Mouse (Mus musculus): ENCODE results near the gene Prl8a9. TPM values are rescaled to one million over a fixed set of nuclear protein-coding genes. Genes with fewer than 3 reads are reported as not detected.

The Prl8a9 gene
- total RNA-seq (2021), result not detected
- long read RNA-seq, result 0 reads

GRCm38 (mm10) chr13:27564506-27564905 is at the start of gene Prl8a9:
Gene Prl8a9, minus strand, starts transcription at chr13:27564606.
- no peak for DNase-seq (ENCODE audit: low spot score in 2 of 2)

DNA sequence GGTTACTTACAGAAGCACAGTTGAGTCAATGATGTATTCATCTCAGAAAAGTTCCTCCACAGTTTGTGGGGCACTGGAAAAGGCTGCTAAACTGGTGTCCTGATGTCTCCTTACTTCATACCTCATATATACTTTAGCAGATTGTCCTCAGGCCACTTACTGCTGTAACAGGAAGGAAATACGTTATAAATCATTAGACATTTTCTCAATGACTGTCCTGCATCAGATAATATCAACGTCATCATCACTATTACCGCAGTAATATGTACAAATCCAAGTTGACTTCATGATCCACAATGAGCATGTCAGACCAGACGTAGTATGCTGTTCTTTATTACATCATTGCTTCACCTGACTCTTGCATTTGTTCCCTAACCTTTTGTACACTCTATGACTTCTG is 46.1 kb upstream of the Prl8a9 start, which contains the start of gene Prl7b1:
Prl7b1 (minus strand) TSS at position 101 of the 400 bp plus-strand sequence.
- DNase-seq (ENCODE audit: low spot score in 2 of 2), result no peak

- DNase-seq (ENCODE audit: low spot score in 2 of 2), result no peak
These were observed 17.7 kb upstream of the Prl8a9 start, which contains the start of gene Prl8a1 for GRCm38 (mm10) chr13:27582071-27582470. Gene Prl8a1, minus strand, starts transcription at chr13:27582171.

DNA sequence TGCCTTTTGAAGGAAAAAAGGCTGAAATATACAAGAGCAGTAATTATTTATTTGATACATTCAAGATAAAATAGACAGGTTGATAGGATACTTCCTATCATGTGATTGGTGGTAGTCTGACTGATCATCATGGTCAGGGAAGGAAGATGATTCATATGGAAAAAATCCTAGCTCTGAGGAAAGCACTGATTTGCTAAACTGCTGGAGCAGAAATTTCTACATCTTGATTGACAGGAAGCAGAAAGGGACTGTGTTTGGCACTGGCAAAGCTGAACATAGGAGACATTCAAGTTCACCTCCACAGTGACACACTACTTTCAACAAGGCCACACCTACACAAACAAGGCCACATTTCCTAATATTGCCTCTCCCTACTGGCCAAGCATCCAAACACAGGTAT is 11.1 kb downstream of the Prl8a9 start:
- DNase-seq (ENCODE audit: low spot score in 2 of 2), result no peak

DNA sequence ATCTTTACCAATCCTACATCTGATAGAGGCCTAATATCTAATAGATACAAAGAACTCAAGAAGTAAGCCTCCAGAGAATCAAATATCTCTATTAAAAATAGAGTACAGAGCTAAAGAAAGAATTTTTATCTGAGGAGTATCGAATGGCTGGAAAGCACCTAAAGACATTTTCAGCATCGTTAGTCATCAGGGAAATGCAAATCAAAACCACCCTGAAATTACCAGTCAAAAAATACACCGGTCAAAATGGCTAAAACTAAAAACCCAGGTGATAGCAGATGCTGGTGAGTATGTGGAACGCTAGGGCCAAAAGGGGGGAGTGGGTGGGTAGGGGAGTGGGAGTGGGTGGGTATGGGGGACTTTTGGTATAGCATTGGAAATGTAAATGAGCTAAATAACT is 41.2 kb downstream of the Prl8a9 start:
- DNase-seq (ENCODE audit: low spot score in 2 of 2), result no peak

DNA sequence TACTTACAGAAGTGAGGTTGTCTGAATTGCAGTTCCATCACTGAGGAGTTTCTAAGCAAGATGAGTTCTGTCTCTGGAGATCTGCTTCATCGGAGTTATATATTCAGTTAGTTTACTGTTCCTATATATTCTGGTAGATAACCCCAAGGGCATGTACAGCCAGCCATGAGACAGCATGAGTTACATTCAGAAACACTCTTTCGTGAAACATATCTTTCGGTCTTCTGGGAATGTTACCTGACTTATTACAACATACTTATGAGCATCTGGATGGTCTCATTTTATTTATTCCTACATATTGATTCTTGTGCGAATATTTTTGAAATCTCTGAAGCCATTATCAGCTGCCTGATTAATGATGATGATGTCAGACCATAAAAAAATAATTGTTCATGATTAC is 51.3 kb downstream of the Prl8a9 start, which contains the start of gene Prl8a8:
Prl8a8 (minus strand) TSS at position 101 of the 400 bp plus-strand sequence.
- DNase-seq (ENCODE audit: low spot score in 2 of 2), result no peak

Other genes starting within 250 kb of the Prl8a9 start
- gene Prl8a2, start 218.9 kb downstream of the Prl8a9 start, total RNA-seq (2021), result not detected
- gene Prl2b1, start 173.8 kb downstream of the Prl8a9 start, total RNA-seq (2021), result not detected
- not detected for gene Prl8a6, start 125.9 kb downstream of the Prl8a9 start, total RNA-seq (2021)
- not detected for gene Prl8a8, start 51.4 kb downstream of the Prl8a9 start, total RNA-seq (2021)
- not detected for gene Prl8a1, start 17.6 kb upstream of the Prl8a9 start, total RNA-seq (2021)
- not detected for gene Prl7b1, start 46.0 kb upstream of the Prl8a9 start, total RNA-seq (2021)
- not detected for gene Prl7a1, start 77.9 kb upstream of the Prl8a9 start, total RNA-seq (2021)
- gene Prl7a2, start 103.4 kb upstream of the Prl8a9 start, total RNA-seq (2021), result not detected
- not detected for gene Prl7d1, start 152.1 kb upstream of the Prl8a9 start, total RNA-seq (2021)
- not detected for gene Prl7c1, start 216.2 kb upstream of the Prl8a9 start, total RNA-seq (2021)
- gene Prl2a1, start 237.0 kb upstream of the Prl8a9 start, total RNA-seq (2021), result not detected